Mouse (Mus musculus) brown adipose tissue, adult 24 weeks (tissue): Measurements from ENCODE around the gene Fosb. TPM values are rescaled to one million over a fixed set of nuclear protein-coding genes. Genes with fewer than 3 reads are reported as not detected.

Experiments used
- H3K27ac ChIP-seq: fragments of 200-500 bp; replicated peaks from 2 replicates; pipeline ENCODE4 v1.5.1; 2012; ENCODE audit warnings: low read depth, mild to moderate bottlenecking, low read length
- H3K4me1 ChIP-seq: fragments of 200-500 bp; 2 replicates; pipeline ENCODE4 v1.6.1; 2012; ENCODE audit warnings: low read length, mixed read lengths; ENCODE audit not compliant: control insufficient read depth, insufficient read depth, insufficient read length
- H3K4me3 ChIP-seq: fragments of 200-500 bp; 2 replicates; pipeline ENCODE4 v1.5.1; 2012; ENCODE audit warnings: low read depth, mild to moderate bottlenecking, low read length, moderate library complexity; ENCODE audit not compliant: insufficient read depth
- polyA plus RNA-seq: library from polyadenylated mRNA; stranded (reverse); fragments of >200 nt; gene quantifications from 2 replicates; pipeline ENCODE4 v1.2.4, GENCODE M21; 2012; ENCODE audit not compliant: missing spikeins, insufficient read depth, insufficient read length

Fosb gene
- polyA plus RNA-seq, 1 experiment: 48.0 TPM

GRCm38 (mm10) chr7:19305796-19306765 is 3.8 kb downstream of the Fosb start:
- H3K4me3 ChIP-seq: no peak overlapping the region
- H3K27ac ChIP-seq: no peak overlapping the region
- no peaks in the 10 kb centered on the region for H3K4me1 ChIP-seq

- Histone ChIP-seq H3K27ac (no peak overlapping the region), H3K4me1 (no peaks in the 10 kb centered on the region), H3K4me3 (0 out of 2 replicates have a peak overlapping the region, but pooled peaks have one; percentile 52)
These were observed 4.5 kb downstream of the Fosb start for GRCm38 (mm10) chr7:19305413-19305735.

- peak overlapping the region; percentile 52 for H3K4me3 ChIP-seq
- H3K27ac ChIP-seq: no peak overlapping the region
These were observed 5.1 kb downstream of the Fosb start for GRCm38 (mm10) chr7:19304501-19305412.

GRCm38 (mm10) chr7:19303770-19304169 is 6.1 kb downstream of the Fosb start:
- Histone ChIP-seq H3K4me1 (no peaks in the 10 kb centered on the region), H3K27ac (no peak overlapping the region), H3K4me3 (0 out of 2 replicates have a peak overlapping the region, but pooled peaks have one; percentile 5)

More at GRCm38 (mm10) chr7:19304501-19305412, 5.1 kb downstream of the Fosb start:
- no peaks in the 10 kb centered on the region for H3K4me1 ChIP-seq

GRCm38 (mm10) chr7:19303046-19303305 is 6.9 kb downstream of the Fosb start:
- H3K27ac ChIP-seq: no peak overlapping the region
- no peak overlapping the region for H3K4me3 ChIP-seq
- no peaks in the 10 kb centered on the region for H3K4me1 ChIP-seq

- no peak overlapping the region for H3K27ac ChIP-seq
- no peaks in the 10 kb centered on the region for H3K4me1 ChIP-seq
- no peak overlapping the region for H3K4me3 ChIP-seq
These were observed 7.4 kb downstream of the Fosb start for GRCm38 (mm10) chr7:19302264-19303045.

GRCm38 (mm10) chr7:19301461-19302263 is 8.2 kb downstream of the Fosb start:
- Histone ChIP-seq H3K4me3 (no peak overlapping the region), H3K27ac (no peak overlapping the region), H3K4me1 (no peaks in the 10 kb centered on the region)

- Histone ChIP-seq H3K27ac (no peak overlapping the region), H3K4me3 (peak overlapping the region; percentile 63), H3K4me1 (no peaks in the 10 kb centered on the region)
These were observed 9.1 kb downstream of the Fosb start for GRCm38 (mm10) chr7:19300501-19301421.

GRCm38 (mm10) chr7:19299194-19299593 is 10.7 kb downstream of the Fosb start:
- Histone ChIP-seq H3K4me3 (no peak overlapping the region), H3K4me1 (no peaks in the 10 kb centered on the region), H3K27ac (no peak overlapping the region)

GRCm38 (mm10) chr7:19297794-19298193 is 12.1 kb downstream of the Fosb start:
- Histone ChIP-seq H3K4me1 (no peaks in the 10 kb centered on the region; the same call in 1 of the 2 replicates), H3K4me3 (no peak overlapping the region), H3K27ac (no peak overlapping the region)

GRCm38 (mm10) chr7:19297034-19297433 is 12.8 kb downstream of the Fosb start:
- H3K4me1 ChIP-seq: no peaks in the 10 kb centered on the region; the same call in 1 of the 2 replicates
- H3K27ac ChIP-seq: no peak overlapping the region
- H3K4me3 ChIP-seq: no peak overlapping the region

- Histone ChIP-seq H3K4me1 (no peaks in the 10 kb centered on the region; the same call in 1 of the 2 replicates), H3K4me3 (peak overlapping the region; percentile 48), H3K27ac (no peak overlapping the region)
These were observed 14.2 kb downstream of the Fosb start for GRCm38 (mm10) chr7:19295503-19296185.
